Mouse (Mus musculus): ENCODE data around the gene Rbms1.

Rbms1 gene

GRCm38 (mm10) chr2:60962671-60963421 is at the start of gene Rbms1:
Gene Rbms1 (minus strand): TSS chr2:60963192.
- DNase-seq (ENCODE audit: low read depth, low spot score) = peak; percentile 79

GRCm38 (mm10) chr2:61012249-61012828 is 49.3 kb upstream of the Rbms1 start:
- no peak for DNase-seq (ENCODE audit: low read depth, low spot score)

- no peak for DNase-seq (ENCODE audit: low read depth, low spot score)
Measured at GRCm38 (mm10) chr2:60986286-60986685, 23.3 kb upstream of the Rbms1 start.

- DNase-seq (ENCODE audit: low read depth, low spot score) = no peak
Measured at GRCm38 (mm10) chr2:60978538-60979313, 15.7 kb upstream of the Rbms1 start.

GRCm38 (mm10) chr2:60972189-60972814 is 9.3 kb upstream of the Rbms1 start:
- DNase-seq (ENCODE audit: low read depth, low spot score) = peak; percentile 2

- no peak for DNase-seq (ENCODE audit: low read depth, low spot score)
Measured at GRCm38 (mm10) chr2:60963616-60964015, 624 bp upstream of the Rbms1 start.

GRCm38 (mm10) chr2:60962001-60962670 is 856 bp downstream of the Rbms1 start:
- DNase-seq (ENCODE audit: low read depth, low spot score) = peak; percentile 71

GRCm38 (mm10) chr2:60961281-60961680 is 1.7 kb downstream of the Rbms1 start:
- peak; percentile 4 for DNase-seq (ENCODE audit: low read depth, low spot score)

- no peak for DNase-seq (ENCODE audit: low read depth, low spot score)
Measured at GRCm38 (mm10) chr2:60948241-60948640, 14.8 kb downstream of the Rbms1 start.

- DNase-seq (ENCODE audit: low read depth, low spot score) = no peak
Measured at GRCm38 (mm10) chr2:60947817-60948216, 15.2 kb downstream of the Rbms1 start.

- no peak for DNase-seq (ENCODE audit: low read depth, low spot score)
Measured at GRCm38 (mm10) chr2:60940454-60940961, 22.5 kb downstream of the Rbms1 start.

- no peak for DNase-seq (ENCODE audit: low read depth, low spot score)
Measured at GRCm38 (mm10) chr2:60939957-60940356, 23.0 kb downstream of the Rbms1 start.

- no peak for DNase-seq (ENCODE audit: low read depth, low spot score)
Measured at GRCm38 (mm10) chr2:60936910-60937309, 26.1 kb downstream of the Rbms1 start.

- DNase-seq (ENCODE audit: low read depth, low spot score) = no peak
Measured at GRCm38 (mm10) chr2:60928948-60929347, 34.0 kb downstream of the Rbms1 start.

GRCm38 (mm10) chr2:60927906-60928775 is 34.9 kb downstream of the Rbms1 start:
- no peak for DNase-seq (ENCODE audit: low read depth, low spot score)

- no peak for DNase-seq (ENCODE audit: low read depth, low spot score)
Measured at GRCm38 (mm10) chr2:60925063-60925462, 37.9 kb downstream of the Rbms1 start.

- no peak for DNase-seq (ENCODE audit: low read depth, low spot score)
Measured at GRCm38 (mm10) chr2:60923756-60924544, 39.0 kb downstream of the Rbms1 start.

GRCm38 (mm10) chr2:60923111-60923510 is 39.9 kb downstream of the Rbms1 start:
- DNase-seq (ENCODE audit: low read depth, low spot score) = no peak

- DNase-seq (ENCODE audit: low read depth, low spot score) = no peak
Measured at GRCm38 (mm10) chr2:60922351-60922750, 40.6 kb downstream of the Rbms1 start.

Data from R1 (cell line).